Comparison of ENCODE assay signal across 8 mouse cellular contexts in the genomic region with DNA sequence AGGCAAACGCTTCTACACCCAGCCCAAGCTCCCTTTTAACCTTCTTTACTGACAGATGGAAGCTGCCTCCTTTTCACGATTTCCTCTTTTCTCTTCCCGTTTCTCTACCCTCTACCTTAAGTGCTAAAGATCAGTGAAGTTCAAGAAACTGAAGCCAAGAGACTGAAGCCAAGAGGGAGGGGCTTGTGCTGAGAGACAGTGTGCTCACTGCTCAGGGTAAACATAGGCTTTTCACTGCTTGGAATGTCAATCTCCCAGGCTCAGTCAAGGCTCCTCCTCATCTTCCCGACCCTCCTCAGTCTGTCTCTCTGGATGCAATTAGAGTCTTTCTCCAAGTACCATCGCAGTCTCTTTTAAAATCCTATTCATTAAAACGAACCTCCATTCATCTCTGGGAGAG. TPM values are rescaled to one million over a fixed set of nuclear protein-coding genes. Genes with fewer than 3 reads are reported as not detected.
DNase-seq lines count a peak whose midpoint lies in the region; ATAC-seq lines count a peak whose summit lies in the region.

No protein-coding gene starts in this region.

- peak overlapping the region; percentile 34 for H3K4me2 ChIP-seq in lung, embryonic 15.5 days
- H3K4me2 ChIP-seq in forebrain, embryonic 15.5 days (replicated peaks), result peak overlapping the region; percentile 29
- H3K4me2 ChIP-seq in liver, embryonic 12.5 days, result 0 out of 2 replicates have a peak overlapping the region, but pooled peaks have one; percentile 22
- H3K4me2 ChIP-seq in stomach, embryonic 15.5 days, result peak overlapping the region; percentile 32

- H3K9ac ChIP-seq in lung, embryonic 15.5 days, result no peak overlapping the region
- H3K9ac ChIP-seq in forebrain, embryonic 15.5 days (replicated peaks), result no peak overlapping the region
- no peak overlapping the region for H3K9ac ChIP-seq in liver, embryonic 12.5 days
- no peak overlapping the region for H3K9ac ChIP-seq in stomach, embryonic 15.5 days

- WGBS in lung, embryonic 15.5 days, result 2% methylated on average over 6 of the region's 6 CpGs
- WGBS in forebrain, embryonic 15.5 days, result 5% methylated on average over 6 of the region's 6 CpGs
- 5% methylated on average over 6 of the region's 6 CpGs for WGBS in liver, embryonic 12.5 days (ENCODE audit: insufficient replicate concordance)
- WGBS in stomach, embryonic 15.5 days, result 3% methylated on average over 6 of the region's 6 CpGs

- DNase-seq in lung, postnatal 4 days, result no peak
- no peak for DNase-seq in urinary bladder, postnatal 4 days (ENCODE audit: low spot score in 2 of 2)
- DNase-seq in gastrocnemius, postnatal 14 days, result no peak
- DNase-seq in layer of hippocampus, postnatal 25 days (ENCODE audit: extremely low spot score in 1 of 2, low spot score in 1 of 2), result no peak

- no peaks in the 10 kb centered on the region for H3K9me3 ChIP-seq in lung, embryonic 15.5 days
- H3K9me3 ChIP-seq in forebrain, embryonic 15.5 days, result no peaks in the 10 kb centered on the region
- no peaks in the 10 kb centered on the region for H3K9me3 ChIP-seq in liver, embryonic 12.5 days (replicated peaks)
- H3K9me3 ChIP-seq in stomach, embryonic 15.5 days, result no peaks in the 10 kb centered on the region

- peak; percentile 67; the same call in 1 of the 2 replicates for ATAC-seq in lung, embryonic 15.5 days (ENCODE audit: borderline replicate concordance, extremely low read depth, low FRiP score, low TSS enrichment)
- ATAC-seq in forebrain, embryonic 15.5 days (replicated peaks), result no peak
- ATAC-seq in liver, embryonic 12.5 days, result no peak
- no peak for ATAC-seq in stomach, embryonic 15.5 days (ENCODE audit: insufficient read depth, low FRiP score, low read depth)

- no peaks in the 10 kb centered on the region for H3K36me3 ChIP-seq in lung, embryonic 15.5 days
- no peaks in the 10 kb centered on the region for H3K36me3 ChIP-seq in forebrain, embryonic 15.5 days
- no peaks in the 10 kb centered on the region for H3K36me3 ChIP-seq in liver, embryonic 12.5 days
- H3K36me3 ChIP-seq in stomach, embryonic 15.5 days, result no peaks in the 10 kb centered on the region

- peaks cover 12% of the 10 kb centered on the region; the same call in 1 of the 2 replicates for H3K4me1 ChIP-seq in lung, embryonic 15.5 days
- peaks cover 12% of the 10 kb centered on the region for H3K4me1 ChIP-seq in forebrain, embryonic 15.5 days
- no peaks in the 10 kb centered on the region for H3K4me1 ChIP-seq in liver, embryonic 12.5 days
- H3K4me1 ChIP-seq in stomach, embryonic 15.5 days, result peaks cover 2% of the 10 kb centered on the region; the same call in 1 of the 2 replicates

- intact Hi-C loops in gastrocnemius, postnatal 14 days (cut with DNase I; ENCODE audit: low total_unique reads), result no loop called here

- H3K27ac ChIP-seq in lung, embryonic 15.5 days, result no peak overlapping the region
- H3K27ac ChIP-seq in forebrain, embryonic 15.5 days (replicated peaks), result no peak overlapping the region
- H3K27ac ChIP-seq in liver, embryonic 12.5 days, result no peak overlapping the region
- no peak overlapping the region for H3K27ac ChIP-seq in stomach, embryonic 15.5 days

- H3K4me3 ChIP-seq in lung, embryonic 15.5 days, result no peak overlapping the region
- H3K4me3 ChIP-seq in forebrain, embryonic 15.5 days, result no peak overlapping the region
- H3K4me3 ChIP-seq in liver, embryonic 12.5 days, result no peak overlapping the region
- H3K4me3 ChIP-seq in stomach, embryonic 15.5 days (replicated peaks), result no peak overlapping the region

- H3K27me3 ChIP-seq in lung, embryonic 15.5 days, result no peaks in the 10 kb centered on the region
- no peaks in the 10 kb centered on the region for H3K27me3 ChIP-seq in forebrain, embryonic 15.5 days
- no peaks in the 10 kb centered on the region for H3K27me3 ChIP-seq in liver, embryonic 12.5 days (replicated peaks)
- no peaks in the 10 kb centered on the region for H3K27me3 ChIP-seq in stomach, embryonic 15.5 days (replicated peaks)

RNA-seq across cellular contexts. Expression of gene Wif1, which starts 55.6 kb away (rescaled TPM):
- polyA plus RNA-seq in lung, embryonic 15.5 days (2015; fragmentation: Nextera tagmentation; extraction: Ambion mirVana), result 15.7 and 16.4 TPM in 2 replicates
- 2.7 and 4.1 TPM in 2 replicates for polyA plus RNA-seq in forebrain, embryonic 15.5 days (2015; fragmentation: Nextera tagmentation; extraction: Ambion mirVana)
- polyA plus RNA-seq in liver, embryonic 12.5 days (2016; fragmentation: Nextera tagmentation; extraction: Ambion mirVana), result 0.63 and 0.73 TPM in 2 replicates
- polyA plus RNA-seq in stomach, embryonic 15.5 days (2015; fragmentation: Nextera tagmentation; extraction: Ambion mirVana), result 1.4 and 1.7 TPM in 2 replicates
- total RNA-seq in gastrocnemius, postnatal 14 days (2021), result 10 to 100 TPM; 13.2 to 14.8 TPM
- under 1 TPM; 0.75 to 0.89 TPM for total RNA-seq in layer of hippocampus, postnatal 25 days (2021)
